ENCODE assay signal across 25 mouse cellular contexts in genomic region chr5:42023521-42023920, GRCm38 (mm10). TPM values are rescaled to one million over a fixed set of nuclear protein-coding genes. Genes with fewer than 3 reads are reported as not detected.
"Had no signal": no experiment of that assay in that cellular context is flagged by ENCODE, and none has a peak within 500 bp of the region (broad histone marks: within the 10 kb centered on the region; RNA-seq: fewer than 3 reads in every experiment).

No protein-coding gene starts in this region.

- H3K4me3 ChIP-seq: midbrain, embryonic 10.5 days; midbrain, embryonic 12.5 days; myocyte; neural tube, embryonic 13.5 days; neural tube, embryonic 15.5 days; stomach, embryonic 15.5 days had no signal

- H3K4me1 ChIP-seq: midbrain, embryonic 10.5 days; midbrain, embryonic 12.5 days; neural tube, embryonic 13.5 days; neural tube, embryonic 15.5 days; stomach, embryonic 15.5 days had no signal

- H3K36me3 ChIP-seq: midbrain, embryonic 10.5 days; midbrain, embryonic 12.5 days; neural tube, embryonic 13.5 days; neural tube, embryonic 15.5 days; stomach, embryonic 15.5 days had no signal

- H3K27ac ChIP-seq: midbrain, embryonic 10.5 days; midbrain, embryonic 12.5 days; neural tube, embryonic 13.5 days; neural tube, embryonic 15.5 days; stomach, embryonic 15.5 days; stomach, postnatal 0 days had no signal

- H3K9ac ChIP-seq: lung, embryonic 14.5 days; midbrain, embryonic 12.5 days; neural tube, embryonic 13.5 days; neural tube, embryonic 15.5 days; stomach, embryonic 15.5 days had no signal

- ATAC-seq: midbrain, embryonic 16.5 days had no signal

- H3K4me2 ChIP-seq: lung, embryonic 14.5 days; midbrain, embryonic 12.5 days; neural tube, embryonic 13.5 days; neural tube, embryonic 15.5 days; stomach, embryonic 15.5 days had no signal

- H3K9me3 ChIP-seq: midbrain, embryonic 10.5 days; midbrain, embryonic 12.5 days; neural tube, embryonic 13.5 days; neural tube, embryonic 15.5 days; stomach, embryonic 15.5 days had no signal

- DNase-seq: lung, adult 18-20 months; lung, embryonic 14.5 days; lung, postnatal 10 days; lung, postnatal 4 days; midbrain, embryonic 14.5 days; retina, postnatal 1 day; right cerebral cortex, adult 18-20 months; thymus, adult 2 months; thymus, postnatal 25 days; thymus, postnatal 4 days had no signal

- H3K27me3 ChIP-seq: midbrain, embryonic 12.5 days; neural tube, embryonic 13.5 days; neural tube, embryonic 15.5 days; stomach, embryonic 15.5 days had no signal

RNA-seq across cellular contexts. Expression of gene Gm16223, which starts 44.2 kb away (rescaled TPM):
- total RNA-seq: megakaryocyte, adult 5-6 weeks; megakaryocyte-erythroid progenitor cell, adult 5-6 weeks had no signal
- polyA plus RNA-seq: lung, embryonic 14.5 days; lung, embryonic 16.5 days; midbrain, embryonic 10.5 days; midbrain, embryonic 12.5 days; midbrain, embryonic 14.5 days; midbrain, embryonic 16.5 days; neural tube, embryonic 11.5 days; neural tube, embryonic 13.5 days; neural tube, embryonic 15.5 days; spleen, adult 2 months; stomach, embryonic 15.5 days; stomach, postnatal 0 days; testis, adult 2 months; thymus, adult 2 months; urinary bladder, adult 2 months had no signal
